Mouse (Mus musculus): ENCODE data around the gene Sgms1.

Gene Sgms1

DNA sequence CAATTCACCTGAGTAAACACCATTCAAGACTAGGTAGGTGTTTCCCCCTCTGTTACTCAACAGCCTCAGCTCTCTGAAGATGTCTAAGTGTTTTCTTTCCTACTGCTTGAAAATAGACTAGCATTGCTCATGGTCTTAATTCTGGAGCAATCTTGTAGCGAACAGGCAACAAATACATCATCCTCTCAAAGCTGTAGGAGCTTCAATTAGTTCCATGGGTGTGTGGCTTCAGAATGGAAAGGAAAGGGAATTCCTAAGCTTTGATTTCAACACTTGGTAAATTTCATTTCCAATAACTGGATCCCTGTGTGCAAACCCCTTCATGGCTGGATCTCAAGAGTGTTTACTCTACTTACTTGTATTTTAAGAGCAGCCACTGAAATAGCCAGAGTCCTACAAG, 230.3 kb downstream of the Sgms1 start:
- no peak for TF ChIP-seq GATA4 (IDR thresholded peaks at IDR 0.05; ENCODE audit: insufficient replicate concordance, low read length)

DNA sequence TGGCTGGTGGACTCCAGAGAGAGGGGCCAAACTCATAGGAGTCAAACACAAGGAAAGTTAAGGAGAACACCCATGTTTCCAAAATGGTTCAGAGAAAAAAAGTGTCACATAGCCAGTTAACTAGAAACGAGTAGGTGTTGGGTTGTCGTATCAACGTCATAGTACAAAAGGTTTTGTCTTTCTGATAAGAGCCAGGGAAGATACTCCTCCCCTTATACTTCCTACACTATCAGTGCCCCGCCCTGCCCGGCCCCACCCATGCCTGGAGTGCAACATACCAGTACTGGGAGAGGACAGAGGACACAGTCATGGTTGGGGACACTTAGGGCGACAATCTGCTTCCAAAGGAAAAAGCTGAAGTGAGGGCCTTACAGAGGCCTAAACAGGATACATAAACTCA, 232.5 kb downstream of the Sgms1 start:
- TF ChIP-seq GATA4 (IDR thresholded peaks at IDR 0.05; ENCODE audit: insufficient replicate concordance, low read length), result no peak

DNA sequence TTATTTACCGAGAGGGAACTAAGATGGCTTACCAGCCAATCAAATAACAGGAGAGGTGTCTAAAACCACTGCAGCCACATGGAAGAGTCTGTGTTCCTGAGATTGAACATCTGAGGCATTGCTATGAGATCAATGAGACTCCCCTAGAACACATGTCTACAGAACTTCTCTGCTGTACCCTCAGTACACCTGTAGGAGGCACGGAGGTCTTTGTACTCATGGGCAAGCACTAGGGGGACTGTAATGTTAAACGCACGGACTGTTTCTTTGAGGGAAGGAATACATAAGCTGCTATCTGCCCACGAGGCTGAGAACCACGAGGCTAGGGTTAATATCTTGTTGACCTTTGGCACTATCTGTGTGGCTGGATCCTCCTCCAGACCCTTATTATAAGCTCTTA, 237.0 kb downstream of the Sgms1 start:
- no peak for TF ChIP-seq GATA4 (IDR thresholded peaks at IDR 0.05; ENCODE audit: insufficient replicate concordance, low read length)

DNA sequence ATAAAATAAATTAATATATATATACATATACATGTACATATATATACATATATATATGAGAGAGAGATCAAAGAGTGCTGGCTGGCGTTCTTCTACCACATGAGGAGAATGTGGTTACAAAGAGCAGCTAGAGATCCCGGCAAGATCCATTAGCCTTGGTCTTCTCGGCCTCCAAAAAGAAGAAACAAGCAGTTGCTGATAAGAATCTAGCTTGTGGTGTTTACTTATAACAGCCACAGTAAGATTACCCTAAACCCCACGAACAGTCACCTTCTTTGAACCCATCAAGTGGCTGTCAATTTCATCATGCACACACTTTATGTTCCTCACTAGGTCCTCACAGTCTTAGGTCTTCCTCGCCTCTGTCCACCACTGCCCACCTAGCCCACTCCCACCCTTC, 240.8 kb downstream of the Sgms1 start:
- no peak for TF ChIP-seq GATA4 (IDR thresholded peaks at IDR 0.05; ENCODE audit: insufficient replicate concordance, low read length)

DNA sequence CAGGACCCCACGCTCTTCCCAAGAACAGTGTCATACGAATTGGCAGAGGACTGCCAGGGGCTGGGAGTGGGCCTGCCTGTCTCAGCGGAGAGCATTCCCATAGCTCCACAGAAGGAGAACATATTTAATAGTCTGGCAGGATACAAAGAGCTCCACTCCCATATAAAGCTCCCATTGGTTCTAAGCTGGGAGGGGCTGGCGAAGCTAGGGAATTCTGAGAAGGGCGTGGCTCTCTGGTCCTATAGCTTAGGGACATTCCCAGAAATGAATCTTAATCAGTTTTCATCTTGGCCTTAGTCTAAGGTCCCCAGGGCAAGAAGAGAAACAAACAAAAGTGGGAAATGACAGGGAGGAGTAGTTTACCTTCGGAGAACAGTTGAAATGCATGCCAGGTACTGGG, 247.1 kb downstream of the Sgms1 start:
- no peak for TF ChIP-seq GATA4 (IDR thresholded peaks at IDR 0.05; ENCODE audit: insufficient replicate concordance, low read length)

DNA sequence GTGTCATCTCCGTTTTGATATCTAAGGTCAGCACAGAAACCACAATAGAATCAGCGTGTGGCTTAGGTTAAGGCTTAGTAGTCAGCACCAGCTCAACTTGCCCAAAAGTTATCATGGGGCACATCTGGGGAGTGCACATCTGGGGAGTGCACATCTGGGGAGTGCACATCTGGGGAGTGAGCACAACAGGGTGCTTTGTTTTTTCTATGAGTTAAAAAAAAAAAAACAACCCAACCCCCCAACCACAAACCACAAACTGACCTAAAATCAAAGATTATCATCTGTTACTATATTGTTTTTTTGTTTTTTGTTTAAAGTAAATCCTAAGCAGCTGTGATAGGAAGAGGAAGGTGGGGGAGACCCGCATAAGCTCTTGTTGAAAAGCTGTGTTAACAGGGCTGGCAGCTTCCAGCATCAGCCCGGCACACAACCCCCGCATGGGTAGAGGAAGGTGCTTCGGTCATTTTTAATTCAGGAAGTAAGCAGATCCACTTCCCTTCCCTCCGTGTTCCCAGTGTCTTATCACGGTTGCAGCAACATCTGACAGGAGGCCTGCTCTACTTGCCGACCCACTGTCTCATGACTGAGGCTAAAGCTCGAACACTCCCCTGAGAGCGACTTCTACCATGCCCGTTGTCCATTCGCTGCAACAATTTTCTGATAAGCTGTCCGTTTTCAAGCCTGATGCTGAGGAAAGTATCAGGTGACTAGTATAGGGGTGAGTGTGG, 251.0 kb downstream of the Sgms1 start:
- TF ChIP-seq GATA4 (IDR thresholded peaks at IDR 0.05; ENCODE audit: insufficient replicate concordance, low read length), result peak; percentile 83; the same call in 1 of the 2 replicates

DNA sequence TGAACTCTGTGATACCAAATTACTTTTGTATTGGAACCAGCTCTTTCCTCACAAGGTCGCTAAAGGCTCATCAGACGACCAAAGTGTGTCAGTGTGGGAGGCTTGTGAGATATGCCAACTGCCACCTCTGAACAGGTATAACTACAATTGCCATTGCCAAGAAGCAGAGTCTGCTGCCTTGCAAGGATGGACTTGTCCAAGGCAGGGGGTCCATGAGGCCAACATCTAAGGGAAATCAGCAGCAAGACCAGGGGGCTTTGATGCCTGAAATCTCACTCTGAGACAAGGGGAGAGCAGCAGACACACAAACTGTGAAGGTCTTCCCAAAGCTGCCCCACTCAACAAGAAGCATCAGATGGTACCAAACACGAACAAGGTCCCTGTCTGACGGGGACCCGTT, 251.6 kb downstream of the Sgms1 start:
- no peak for TF ChIP-seq GATA4 (IDR thresholded peaks at IDR 0.05; ENCODE audit: insufficient replicate concordance, low read length)

DNA sequence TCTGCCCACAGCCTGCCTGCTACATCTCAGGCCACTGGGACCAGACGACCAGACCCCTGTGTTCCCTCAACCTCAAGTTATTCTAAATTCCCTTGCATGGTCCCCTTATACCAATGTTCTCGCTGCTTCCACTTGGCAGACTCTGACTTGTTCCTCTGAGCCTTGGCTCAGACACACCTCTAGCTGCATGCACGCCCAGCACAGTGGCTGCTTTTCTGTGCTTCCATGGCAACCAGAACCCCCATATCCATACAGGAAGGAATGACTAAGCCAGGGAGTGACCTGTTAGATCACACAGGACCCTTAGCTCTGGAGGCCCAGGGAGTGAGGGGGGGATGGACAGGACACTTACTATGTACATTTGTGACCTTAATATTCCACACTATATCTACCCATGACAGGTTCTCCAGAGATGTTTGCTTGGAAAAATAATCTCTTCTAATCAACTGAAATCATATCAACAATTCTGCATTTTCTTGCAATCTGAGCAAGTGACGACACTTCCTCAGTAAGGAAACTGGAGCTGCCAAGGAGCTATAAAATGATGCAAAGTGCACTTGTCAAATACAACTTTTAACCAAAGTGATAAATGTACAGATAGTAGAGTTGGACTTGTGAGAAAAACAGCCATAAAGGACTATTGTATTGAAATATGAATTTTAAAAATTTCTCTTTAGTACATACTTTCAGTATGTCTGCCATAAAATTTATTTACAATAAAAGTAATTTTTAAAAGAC, 252.5 kb downstream of the Sgms1 start:
- peak; percentile 47; the same call in 1 of the 2 replicates for TF ChIP-seq GATA4 (IDR thresholded peaks at IDR 0.05; ENCODE audit: insufficient replicate concordance, low read length)

DNA sequence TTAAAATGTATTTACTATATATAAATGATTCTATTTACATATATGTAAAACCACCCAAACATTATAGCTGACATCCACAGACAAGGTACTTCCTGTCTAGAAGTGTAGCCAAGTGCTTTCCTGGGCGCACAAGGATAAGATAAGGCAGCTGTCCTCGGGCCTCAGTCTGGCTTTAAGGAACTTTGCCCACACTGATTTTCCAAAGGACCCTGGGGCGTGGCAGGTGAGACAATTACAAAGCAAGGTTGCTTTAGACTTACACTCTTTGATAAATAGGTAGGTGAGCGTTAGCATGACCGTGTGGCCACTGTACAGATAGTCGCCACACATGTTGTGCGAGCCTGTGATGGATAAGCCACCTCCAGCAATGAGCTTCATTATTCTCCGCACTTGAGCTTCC, 260.2 kb downstream of the Sgms1 start:
- TF ChIP-seq GATA4 (IDR thresholded peaks at IDR 0.05; ENCODE audit: insufficient replicate concordance, low read length), result no peak

DNA sequence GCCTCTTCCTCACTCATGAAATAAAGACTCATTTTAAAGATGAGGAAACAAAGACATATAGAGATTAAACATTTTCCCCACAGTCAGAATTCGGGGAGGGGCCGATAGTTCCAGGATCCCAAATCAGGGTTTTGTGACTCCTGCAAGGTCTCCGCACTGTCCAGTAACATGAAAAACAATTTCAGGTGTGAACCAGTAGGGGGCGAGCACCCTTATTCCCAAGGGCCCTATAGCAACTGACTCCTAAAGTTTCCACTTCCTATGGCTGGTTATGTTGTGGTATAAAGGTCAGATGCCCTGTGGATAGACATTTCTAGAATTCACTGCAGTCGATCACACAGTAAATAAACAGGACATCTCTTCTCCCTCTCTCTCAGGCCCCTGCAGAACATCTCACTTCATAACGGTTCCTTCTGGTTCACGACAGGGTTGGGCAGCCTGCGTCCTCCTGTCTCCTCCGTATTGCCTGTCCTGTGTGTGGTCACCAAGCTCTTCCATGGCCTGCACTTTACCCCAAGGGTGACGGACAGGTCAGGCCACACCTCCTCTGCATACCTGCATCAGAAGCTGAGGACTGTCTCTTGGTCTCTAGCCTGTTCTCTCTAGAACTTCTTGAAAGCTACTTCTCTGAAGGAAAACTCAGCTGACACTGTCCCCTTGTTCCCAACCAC, 262.2 kb downstream of the Sgms1 start:
- TF ChIP-seq GATA4 (IDR thresholded peaks at IDR 0.05; ENCODE audit: insufficient replicate concordance, low read length), result no peak

DNA sequence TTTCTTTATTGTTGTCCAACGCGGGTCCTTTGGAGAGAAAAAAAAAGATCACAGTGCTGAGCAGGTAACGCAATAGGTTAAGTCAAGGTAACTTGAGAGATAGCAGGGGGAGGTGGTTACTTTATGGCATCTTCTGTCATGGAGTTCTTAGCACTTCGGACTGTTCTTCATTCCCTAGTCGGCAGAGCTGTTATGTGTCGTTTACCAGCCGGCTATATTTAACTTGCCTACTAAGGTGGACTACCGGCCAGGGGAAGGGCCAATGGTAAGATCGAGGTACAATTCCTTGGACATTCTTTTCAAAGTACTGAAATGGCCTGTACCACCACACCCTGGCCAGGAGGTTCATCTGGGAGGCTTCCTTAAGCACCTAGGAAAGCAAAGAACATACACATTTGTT, 265.4 kb downstream of the Sgms1 start:
- TF ChIP-seq GATA4 (IDR thresholded peaks at IDR 0.05; ENCODE audit: insufficient replicate concordance, low read length), result no peak

DNA sequence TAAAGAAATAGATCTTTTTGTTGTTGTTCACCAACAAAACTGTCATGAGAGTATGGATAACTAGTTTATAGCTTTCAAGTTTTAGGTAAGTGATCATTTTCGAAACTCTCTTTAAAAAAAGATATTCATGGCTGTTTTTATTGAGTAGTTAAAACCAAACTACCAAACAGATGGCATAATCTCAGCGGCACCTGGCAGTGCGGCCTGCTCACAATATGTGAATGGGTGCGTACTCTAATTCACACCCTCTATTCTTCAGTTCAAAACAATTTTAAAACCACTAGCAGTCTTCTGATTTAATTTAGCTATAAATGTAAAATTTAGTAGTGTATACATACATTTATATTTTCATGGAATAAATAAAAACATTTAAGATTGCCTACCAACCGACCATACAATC, 266.3 kb downstream of the Sgms1 start:
- TF ChIP-seq GATA4 (IDR thresholded peaks at IDR 0.05; ENCODE audit: insufficient replicate concordance, low read length), result no peak

DNA sequence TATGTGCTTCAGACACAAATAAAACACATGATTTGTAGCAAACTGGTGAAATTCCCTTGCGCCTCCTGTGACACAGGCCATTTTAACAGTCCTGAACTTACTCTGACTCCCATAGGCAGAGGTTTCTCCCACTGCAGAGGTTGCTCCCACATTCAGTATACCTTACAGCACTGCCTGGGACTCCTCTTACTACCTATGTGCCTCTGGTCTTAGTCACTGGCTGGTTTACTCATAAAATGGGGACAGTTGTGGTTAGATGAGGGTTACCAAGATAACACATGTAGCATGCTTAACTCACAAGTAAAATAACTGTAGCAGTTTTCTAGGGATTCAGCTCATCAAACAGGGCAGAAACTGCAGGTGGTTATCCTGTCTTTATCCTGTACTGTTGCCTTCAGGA, 268.7 kb downstream of the Sgms1 start:
- no peak for TF ChIP-seq GATA4 (IDR thresholded peaks at IDR 0.05; ENCODE audit: insufficient replicate concordance, low read length)

DNA sequence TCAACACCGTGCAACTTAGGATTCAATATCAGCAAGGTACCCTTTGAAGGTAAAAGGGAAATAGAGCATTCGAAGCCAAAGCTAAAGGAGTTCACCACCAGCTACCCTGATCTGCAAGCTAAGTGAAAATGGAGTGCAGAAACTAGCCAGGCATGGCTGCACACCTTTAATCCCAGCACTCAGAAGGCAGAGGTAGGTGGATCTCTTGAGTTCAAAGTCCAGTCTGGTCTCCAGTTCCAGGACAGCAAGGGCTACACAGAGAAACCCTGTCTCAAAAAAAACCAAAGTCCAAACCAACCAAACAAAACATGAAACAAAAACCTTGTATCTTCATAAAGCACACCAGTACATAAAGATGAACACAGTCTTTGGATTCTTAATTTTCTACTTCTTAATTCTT, 269.8 kb downstream of the Sgms1 start:
- no peak for TF ChIP-seq GATA4 (IDR thresholded peaks at IDR 0.05; ENCODE audit: insufficient replicate concordance, low read length)

DNA sequence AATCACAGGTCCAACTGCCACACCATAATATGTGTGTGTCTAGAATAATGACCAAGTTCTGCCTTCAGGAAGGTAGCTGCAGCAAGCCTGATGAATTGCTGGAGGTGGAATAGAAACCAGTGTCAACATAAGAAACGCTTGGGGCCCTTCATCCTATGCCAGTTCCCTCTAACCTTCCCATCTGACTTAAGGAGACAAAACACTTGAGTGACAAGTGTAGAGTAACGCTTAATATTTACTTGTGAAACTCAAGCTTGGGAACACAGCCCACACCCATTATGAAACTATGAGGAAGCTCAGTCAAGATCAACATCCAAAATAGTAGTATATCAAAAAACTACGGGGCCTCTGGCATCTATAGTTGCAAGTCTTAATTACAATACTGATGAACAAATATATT, 271.0 kb downstream of the Sgms1 start:
- TF ChIP-seq GATA4 (IDR thresholded peaks at IDR 0.05; ENCODE audit: insufficient replicate concordance, low read length), result no peak

DNA sequence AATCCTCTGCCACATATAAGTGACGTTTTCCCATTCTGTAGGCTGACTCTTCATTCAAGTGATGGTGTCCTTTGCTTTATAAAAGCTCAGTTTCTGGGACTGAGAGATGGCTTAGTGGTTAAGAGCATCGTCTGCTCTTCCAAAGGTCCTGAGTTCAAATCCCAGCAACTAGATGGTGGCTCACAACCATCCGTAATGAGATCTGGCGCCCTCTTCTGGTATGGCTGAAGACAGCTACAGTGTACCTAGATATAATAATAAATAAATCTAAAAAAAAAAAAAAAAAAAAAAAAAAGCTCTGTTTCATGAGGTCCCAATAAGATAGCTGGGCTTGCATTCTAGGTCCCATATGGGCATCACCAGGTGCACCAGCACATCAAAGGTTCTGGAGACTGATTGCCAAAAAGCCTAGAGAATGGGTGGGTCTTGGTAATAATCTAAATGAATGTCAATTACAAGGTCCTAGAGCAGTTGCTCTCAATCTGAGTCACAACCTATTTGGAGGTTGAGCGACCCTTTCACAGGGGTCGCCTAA, 272.0 kb downstream of the Sgms1 start:
- TF ChIP-seq GATA4 (IDR thresholded peaks at IDR 0.05; ENCODE audit: insufficient replicate concordance, low read length), result no peak
